9 mouse cellular contexts compared by ENCODE assay signal in genomic region chr3:37666291-37667118, GRCm38 (mm10). TPM values are rescaled to one million over a fixed set of nuclear protein-coding genes. Genes with fewer than 3 reads are reported as not detected.
DNase-seq lines count a peak whose midpoint lies in the region; ATAC-seq lines count a peak whose summit lies in the region.
"Had no signal": no experiment of that assay in that cellular context is flagged by ENCODE, and none has a peak within 500 bp of the region (broad histone marks: within the 10 kb centered on the region; RNA-seq: fewer than 3 reads in every experiment).

No protein-coding gene starts in this region.

- H3K9ac ChIP-seq in forebrain, embryonic 12.5 days = no peak overlapping the region
- H3K9ac ChIP-seq in hindbrain, embryonic 11.5 days (ENCODE audit: low read depth, low read length) = no peak overlapping the region

- DNase-seq in adrenal gland, postnatal 14 days = peak; percentile 53
- DNase-seq in adrenal gland, adult 18-20 months (ENCODE audit: low spot score in 2 of 2) = no peak
- peak; percentile 80 for DNase-seq in hindbrain, embryonic 11.5 days (ENCODE audit: low spot score)
- DNase-seq in liver = peak; percentile 61
- DNase-seq in retina, embryonic 14.5 days (ENCODE audit: low spot score) = peak; percentile 87
- no peak for DNase-seq in spleen, postnatal 4 days (ENCODE audit: low spot score in 2 of 2)
- no peak for DNase-seq in right cerebral cortex, postnatal 10 days (ENCODE audit: low spot score in 2 of 2)

- H3K9me3 ChIP-seq in forebrain, embryonic 12.5 days = peaks cover 14% of the 10 kb centered on the region
- H3K9me3 ChIP-seq in hindbrain, embryonic 11.5 days (ENCODE audit: control insufficient read depth, low read length) = no peaks in the 10 kb centered on the region; the same call in none of the 2 replicates

- peak; percentile 83 for ATAC-seq in forebrain, embryonic 12.5 days (ENCODE audit: low FRiP score)
- ATAC-seq in hindbrain, embryonic 11.5 days (ENCODE audit: low FRiP score) = peak; percentile 96

- H3K4me3 ChIP-seq in forebrain, embryonic 12.5 days (replicated peaks) = no peak overlapping the region
- H3K4me3 ChIP-seq in hindbrain, embryonic 11.5 days (ENCODE audit: low read depth, low read length) = no peak overlapping the region
- H3K4me3 ChIP-seq: myocyte had no signal

- no peaks in the 10 kb centered on the region for H3K36me3 ChIP-seq in forebrain, embryonic 12.5 days (replicated peaks)
- H3K36me3 ChIP-seq in hindbrain, embryonic 11.5 days (ENCODE audit: control insufficient read depth, insufficient read depth, low read length) = no peaks in the 10 kb centered on the region

- 14% methylated on average over 9 of the region's 9 CpGs for WGBS in forebrain, embryonic 12.5 days
- 13% methylated on average over 9 of the region's 9 CpGs for whole genome bisulfite sequencing in hindbrain, embryonic 11.5 days

- H3K4me1 ChIP-seq in forebrain, embryonic 12.5 days = peaks cover 16% of the 10 kb centered on the region
- H3K4me1 ChIP-seq in hindbrain, embryonic 11.5 days (replicated peaks; ENCODE audit: control insufficient read depth, insufficient read depth, low read length) = no peaks in the 10 kb centered on the region

- peak overlapping the region; percentile 50; the same call in 1 of the 2 replicates for H3K27ac ChIP-seq in forebrain, embryonic 12.5 days
- H3K27ac ChIP-seq in hindbrain, embryonic 11.5 days (ENCODE audit: low read depth, low read length) = no peak overlapping the region

- 0 out of 2 replicates have a peak overlapping the region, but pooled peaks have one; percentile 1 for H3K4me2 ChIP-seq in forebrain, embryonic 12.5 days
- H3K4me2 ChIP-seq in hindbrain, embryonic 11.5 days (replicated peaks; ENCODE audit: low read depth, low read length) = no peak overlapping the region

- H3K27me3 ChIP-seq in forebrain, embryonic 12.5 days = 0 out of 2 replicates have a peak, but pooled peaks cover 5% of the 10 kb centered on the region
- H3K27me3 ChIP-seq in hindbrain, embryonic 11.5 days (ENCODE audit: control insufficient read depth, insufficient read depth, low read length) = peaks cover 20% of the 10 kb centered on the region; the same call in 1 of the 2 replicates

RNA-seq across cellular contexts. Expression of gene Spry1, which starts 26.8 kb away (rescaled TPM):
- 25.0 and 28.0 TPM in 2 replicates for total RNA-seq in adrenal gland, postnatal 14 days (2021)
- total RNA-seq in adrenal gland, adult 18-20 months (2021) = 10 to 100 TPM; 20.4 to 24.4 TPM
- polyA plus RNA-seq in forebrain, embryonic 12.5 days (2016; fragmentation: Nextera tagmentation; extraction: Ambion mirVana) = 13.5 and 13.7 TPM in 2 replicates
- 5.8 and 8.0 TPM in 2 replicates for polyA plus RNA-seq in hindbrain, embryonic 11.5 days (2014; fragmentation: Nextera tagmentation; extraction: Ambion mirVana)

RNA-seq across cellular contexts. Expression of gene Gm5148, which starts 57.8 kb away (rescaled TPM):
- total RNA-seq in adrenal gland, postnatal 14 days (2021) = 0.26 TPM in 1 of 2 replicates, not detected in the other
- total RNA-seq in adrenal gland, adult 18-20 months (2021) = 1 to 10 TPM in 1 of 2 experiments, under 1 TPM in 1; 0.30 to 1.7 TPM
- polyA plus RNA-seq in forebrain, embryonic 12.5 days (2016; fragmentation: Nextera tagmentation; extraction: Ambion mirVana) = 3.7 and 4.3 TPM in 2 replicates
- polyA plus RNA-seq in hindbrain, embryonic 11.5 days (2014; fragmentation: Nextera tagmentation; extraction: Ambion mirVana) = 2.9 and 3.0 TPM in 2 replicates

Comparison
In these comparisons a context has a peak if more than half of its experiments do, and no peak if none do; other contexts are left out.
1. DNase-seq: peak in adrenal gland, postnatal 14 days (single experiment), hindbrain, embryonic 11.5 days (single experiment), liver (single experiment) and retina, embryonic 14.5 days (single experiment); none in adrenal gland, adult 18-20 months (0 of 2), spleen, postnatal 4 days (0 of 2) and right cerebral cortex, postnatal 10 days (0 of 2).